Mouse (Mus musculus) heart, postnatal 25 days (tissue): ENCODE measurements at regions not wholly inside any gene's neighbourhood (a gene's known extent, or its start where the extent isn't known, plus 50 kb on each side); places are given as distances from the start of the nearest gene placed in this dataset.

ENCODE experiments used
- DNase-seq: peaks from one replicate; pipeline ENCODE4 v3.0.0; 2022; ENCODE audit warnings: low spot score
- intact Hi-C: fragments of 180-260 bp; cut with DNase I; formaldehyde crosslinking; loops from one replicate; pipeline ENCODE4 v1.15.1; 2025

DNA sequence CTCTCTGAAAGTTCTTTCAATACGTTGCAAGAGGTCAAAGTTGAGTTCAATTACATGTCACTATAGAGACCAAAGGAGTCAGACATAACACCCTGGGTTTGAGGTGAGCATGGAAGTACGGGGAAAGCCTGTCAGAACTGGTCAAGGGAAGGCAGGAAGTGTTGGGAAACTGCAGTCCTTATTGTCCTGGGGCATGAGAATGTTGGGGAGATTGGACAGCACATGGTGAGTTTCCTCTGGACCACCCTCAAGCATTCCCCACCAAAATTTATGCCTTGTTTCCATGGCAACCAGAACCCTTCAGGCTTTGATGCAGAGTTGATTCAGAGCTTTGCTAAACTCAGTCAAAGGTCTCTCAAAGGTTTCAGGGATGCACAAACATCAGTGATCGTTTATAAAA lies 276.5 kb downstream of the Basp1 start:
- intact Hi-C loops, result no loop called here

DNA sequence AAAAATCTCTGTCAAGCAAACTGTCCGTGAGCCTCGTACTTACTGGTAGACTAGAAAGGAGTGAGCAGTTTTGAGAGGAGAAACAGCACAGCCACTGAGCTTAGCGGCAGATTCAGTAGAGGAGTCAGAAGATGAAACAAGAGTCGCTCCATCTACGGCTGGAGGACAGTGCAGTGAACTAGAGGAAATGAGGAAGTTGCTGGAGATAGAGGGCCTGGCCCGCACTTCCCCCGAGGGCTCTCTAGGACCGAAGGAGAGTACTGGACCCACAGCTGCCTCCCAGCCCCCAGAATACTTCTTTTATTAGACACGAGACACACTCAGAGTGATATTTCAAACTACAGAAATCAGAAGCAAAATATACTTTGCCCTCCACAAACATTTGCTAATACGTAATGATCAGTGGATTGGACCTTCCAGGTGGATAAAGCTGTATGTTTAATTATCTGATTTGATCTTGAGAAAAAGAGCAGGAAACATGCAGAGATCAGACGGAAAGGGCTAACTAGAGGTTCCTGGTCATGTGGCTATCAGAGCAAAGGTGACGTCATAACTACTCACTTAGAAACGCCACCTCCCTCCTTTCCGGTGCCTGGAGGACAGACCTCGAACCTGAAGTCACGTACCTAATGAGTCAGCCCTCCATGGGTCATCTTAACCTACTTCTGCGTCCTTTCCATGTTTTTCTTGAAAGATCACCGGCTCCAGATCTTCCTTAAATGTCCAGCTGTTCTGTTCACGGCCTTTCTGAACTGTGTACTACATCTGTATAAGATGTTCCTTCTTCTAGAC lies 277.9 kb downstream of the Basp1 start:
- intact Hi-C loops, result no loop called here

More for the DNA sequence above, 276.5 kb downstream of the Basp1 start:
- DNase-seq, result no peak

DNA sequence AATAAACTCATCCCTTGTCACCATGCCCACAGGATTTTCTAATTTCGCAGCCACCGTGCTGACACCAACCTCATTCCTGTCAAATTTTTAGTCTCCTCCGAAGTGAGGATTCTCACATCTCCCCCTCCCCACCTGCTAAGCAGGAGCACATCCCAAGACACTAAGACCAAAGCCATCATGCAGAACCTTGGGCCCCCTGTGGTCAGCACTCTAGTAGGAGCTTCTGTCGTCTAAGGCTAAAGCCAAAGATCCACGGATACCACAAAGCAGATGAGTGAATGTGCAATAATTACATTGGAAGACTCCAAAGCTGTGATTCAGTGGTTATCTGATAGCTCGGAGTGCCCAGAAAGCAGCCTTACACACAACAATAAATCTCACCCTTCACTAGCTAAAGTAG lies 283.5 kb downstream of the Basp1 start:
- intact Hi-C loops, result no loop called here
- DNase-seq, result no peak

More for the DNA sequence above, 277.9 kb downstream of the Basp1 start:
- no peak for DNase-seq

DNA sequence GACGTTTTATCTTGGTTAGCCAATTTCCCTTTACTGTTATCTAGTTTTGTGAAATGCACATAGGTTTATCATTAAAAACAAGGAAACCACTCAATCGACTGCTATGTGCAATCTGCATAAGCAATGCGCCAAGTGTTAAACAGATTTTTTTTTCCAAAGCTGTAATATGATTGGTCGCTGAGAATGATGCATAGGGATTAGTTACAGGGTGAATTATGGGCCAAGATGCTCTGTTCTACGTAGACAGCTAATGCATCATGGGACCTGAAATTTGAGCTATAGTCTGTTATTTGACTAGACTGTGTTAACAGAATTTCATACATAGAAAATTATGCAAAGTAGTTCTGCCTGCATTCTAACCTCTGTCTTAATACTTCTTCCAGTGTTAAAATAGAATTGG lies 284.0 kb downstream of the Basp1 start:
- intact Hi-C loops, result no loop called here
- DNase-seq, result no peak

DNA sequence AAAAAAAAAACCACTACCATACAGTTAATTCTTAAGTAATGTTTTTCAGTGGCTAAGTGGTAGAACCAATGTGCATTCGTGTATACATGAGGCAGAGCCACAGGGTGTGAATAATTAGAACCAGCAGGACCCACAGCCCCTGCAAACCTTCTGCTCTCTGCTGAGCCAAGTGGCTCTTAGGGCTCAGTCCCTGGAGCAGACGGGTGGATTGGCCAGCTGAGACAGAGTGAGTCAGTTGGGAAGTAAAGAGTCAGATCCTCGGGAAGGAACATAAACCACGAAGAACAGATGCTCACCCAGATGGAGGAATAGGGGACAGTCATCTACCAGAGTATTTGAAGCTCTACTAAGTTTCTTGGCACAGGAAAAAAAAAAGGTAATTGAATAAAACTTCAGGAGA lies 293.1 kb downstream of the Basp1 start:
- no peak for DNase-seq
- intact Hi-C loops, result no loop called here

DNA sequence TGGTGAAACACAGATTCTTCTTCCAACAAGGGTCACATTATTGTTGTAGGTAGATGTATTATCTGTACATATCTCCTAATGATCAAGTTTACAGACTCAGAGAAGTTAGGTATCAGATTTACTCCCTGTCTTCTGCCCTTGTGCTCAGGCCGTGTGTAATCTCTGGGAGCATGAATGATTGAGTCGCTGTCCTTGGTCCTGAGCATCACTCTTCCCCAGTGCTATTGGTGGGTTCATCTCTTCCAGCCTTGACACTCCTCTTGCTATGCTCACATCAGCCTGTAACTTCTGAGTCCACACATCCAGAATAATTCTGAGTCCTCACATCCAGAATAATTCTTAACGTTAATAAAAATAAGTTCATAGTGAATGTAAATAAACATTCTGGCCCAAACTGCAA lies 295.6 kb downstream of the Basp1 start:
- intact Hi-C loops, result no loop called here
- DNase-seq, result no peak

DNA sequence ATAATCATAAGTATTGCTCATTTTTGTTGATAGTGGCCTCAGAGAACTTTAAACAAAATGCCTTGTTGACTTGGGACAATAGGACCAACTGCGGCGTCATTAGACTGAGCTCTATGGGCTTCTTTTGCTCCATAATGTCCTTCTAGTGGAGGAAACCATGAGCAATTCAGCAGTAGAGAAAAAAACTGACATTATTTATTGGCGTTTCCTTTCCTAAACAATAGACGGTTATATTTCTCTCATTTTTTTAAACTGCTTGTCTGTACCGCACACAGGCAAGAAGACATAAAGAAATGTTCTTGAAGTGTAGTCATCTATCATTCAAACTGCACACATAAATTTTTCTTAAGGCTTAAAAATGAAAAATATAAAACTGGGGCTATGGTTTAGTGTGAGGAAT lies 310.8 kb downstream of the Basp1 start:
- DNase-seq, result no peak
- intact Hi-C loops, result no loop called here

DNA sequence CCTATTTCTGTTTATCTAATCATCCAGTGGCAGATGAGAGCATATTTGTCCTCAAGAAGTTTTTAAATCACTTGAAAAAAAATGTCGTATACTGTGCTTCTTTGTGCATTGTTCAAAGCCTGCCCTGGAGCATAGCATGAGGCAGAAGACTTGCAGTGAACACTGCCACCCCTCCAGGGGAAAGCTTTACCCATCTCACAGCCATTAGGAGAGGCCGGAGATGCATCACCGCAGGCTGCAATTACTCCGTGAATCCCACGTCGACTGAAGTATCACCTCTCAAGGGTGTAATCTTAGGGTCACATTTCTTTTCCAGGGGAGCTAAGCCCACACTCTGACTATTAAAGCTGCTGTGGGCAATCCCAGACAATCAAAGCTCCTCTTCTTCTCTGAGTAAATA lies 319.8 kb downstream of the Basp1 start:
- intact Hi-C loops, result no loop called here
- no peak for DNase-seq

DNA sequence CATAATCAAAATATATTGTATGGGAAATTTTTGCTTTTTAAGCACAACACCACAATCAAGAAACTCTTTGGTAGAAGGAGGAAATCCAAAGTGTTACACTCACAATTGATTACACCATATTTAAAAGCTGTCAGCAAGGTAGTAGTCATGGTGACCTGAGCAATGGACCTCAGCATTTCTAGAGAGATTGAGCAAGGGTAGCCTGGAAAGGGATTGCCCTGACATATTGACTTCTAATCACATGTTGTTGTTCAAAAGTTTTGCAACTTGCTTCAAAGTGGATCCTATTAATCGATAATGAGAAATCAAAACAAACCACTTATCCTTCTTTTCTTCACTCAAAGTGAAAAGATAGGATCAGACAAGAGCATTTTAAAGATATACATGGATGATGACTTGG lies 343.9 kb downstream of the Basp1 start:
- no peak for DNase-seq
- intact Hi-C loops, result no loop called here

DNA sequence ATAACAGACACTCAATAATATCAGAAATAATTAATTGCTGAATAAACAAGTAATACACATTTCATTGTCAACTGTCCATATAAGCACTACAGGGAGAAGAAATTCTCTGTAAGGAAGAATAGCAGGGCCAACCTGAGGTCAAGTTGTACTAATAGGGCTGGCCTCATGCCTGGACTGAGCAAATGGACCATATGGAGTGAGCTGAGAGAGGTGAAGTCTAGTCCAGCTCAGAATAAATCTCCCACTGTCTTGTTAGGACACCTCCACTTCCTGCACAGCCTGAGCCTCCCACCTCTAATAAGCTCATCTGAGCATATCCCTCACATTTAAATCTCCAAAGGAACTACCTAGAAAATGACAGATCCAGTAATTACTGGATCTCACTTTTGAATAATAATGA lies 354.2 kb downstream of the Basp1 start:
- no peak for DNase-seq
- intact Hi-C loops, result no loop called here

DNA sequence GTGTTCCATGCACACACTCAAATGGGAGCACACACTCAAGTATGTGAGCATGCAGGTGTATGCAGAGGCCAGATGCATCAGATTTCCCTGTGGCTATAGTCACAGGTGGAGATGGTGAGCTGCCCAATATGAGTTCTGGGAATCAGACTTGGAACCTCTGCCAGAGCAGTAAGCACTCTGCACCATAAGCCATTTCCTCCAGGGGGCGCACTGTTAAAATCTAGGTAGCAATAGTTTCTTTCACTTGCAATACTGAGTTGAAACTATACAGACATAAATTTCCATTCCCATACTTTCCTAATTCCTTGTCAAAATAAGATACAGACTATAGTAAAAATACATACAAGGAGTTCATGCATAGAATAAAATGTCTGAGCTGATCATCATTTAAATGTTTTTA lies 365.7 kb downstream of the Basp1 start:
- intact Hi-C loops, result loop anchor here (5.0 kb wide), 1 partner anchor 364 kb away; the partner anchor contains the start of gene Basp1

DNA sequence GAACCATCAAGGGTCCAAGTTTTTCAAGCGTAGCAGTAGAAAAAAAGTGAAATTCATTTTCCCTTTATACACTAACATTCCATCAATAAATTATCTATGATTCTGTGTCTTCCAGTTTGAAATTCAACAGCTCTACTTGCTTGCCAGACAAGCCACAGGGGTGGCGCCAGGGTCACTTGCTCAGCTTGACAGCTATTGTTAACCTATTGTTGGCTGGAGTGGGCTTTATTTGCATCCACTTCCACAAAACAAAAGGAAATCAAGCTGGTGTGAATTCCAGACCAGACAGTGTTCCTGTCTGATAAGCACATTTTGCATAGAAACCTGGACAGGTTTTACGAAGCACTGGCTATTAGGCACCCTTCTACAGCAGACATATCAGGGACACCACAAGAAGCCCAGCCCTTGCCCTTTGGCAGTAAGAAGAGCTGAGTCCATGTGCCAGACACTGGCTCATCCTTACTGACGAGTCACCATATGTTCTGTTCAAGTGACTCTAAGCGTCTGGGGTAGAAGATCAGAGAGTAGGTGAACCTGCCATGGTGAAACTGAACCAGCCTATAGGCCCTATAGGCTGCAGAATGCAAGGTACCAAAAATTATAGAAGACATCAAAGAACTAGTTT lies 366.9 kb downstream of the Basp1 start:
- DNase-seq, result no peak
- intact Hi-C loops, result loop anchor here (5.0 kb wide), 1 partner anchor 366 kb away; the partner anchor contains the start of gene Basp1

More for the DNA sequence above, 365.7 kb downstream of the Basp1 start:
- no peak for DNase-seq

DNA sequence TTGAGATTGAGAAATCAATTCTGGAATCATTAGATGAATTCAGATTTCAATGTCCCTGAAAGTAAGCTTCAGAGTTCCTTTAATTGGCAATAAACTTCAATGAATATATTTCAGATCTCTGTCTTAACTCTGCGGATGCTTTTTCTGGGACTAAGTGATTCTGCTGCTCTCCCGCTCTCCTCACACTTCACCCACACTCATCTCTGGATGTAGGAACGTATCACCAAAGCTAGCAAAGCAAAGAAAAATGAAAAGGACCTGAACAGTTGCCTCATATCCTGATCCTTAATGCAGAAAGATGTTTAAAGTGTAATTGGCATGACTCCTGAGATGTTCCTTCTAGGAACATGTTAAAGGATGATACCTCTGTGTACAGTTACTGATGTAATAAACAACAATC lies 377.3 kb downstream of the Basp1 start:
- no peak for DNase-seq
- intact Hi-C loops, result no loop called here

DNA sequence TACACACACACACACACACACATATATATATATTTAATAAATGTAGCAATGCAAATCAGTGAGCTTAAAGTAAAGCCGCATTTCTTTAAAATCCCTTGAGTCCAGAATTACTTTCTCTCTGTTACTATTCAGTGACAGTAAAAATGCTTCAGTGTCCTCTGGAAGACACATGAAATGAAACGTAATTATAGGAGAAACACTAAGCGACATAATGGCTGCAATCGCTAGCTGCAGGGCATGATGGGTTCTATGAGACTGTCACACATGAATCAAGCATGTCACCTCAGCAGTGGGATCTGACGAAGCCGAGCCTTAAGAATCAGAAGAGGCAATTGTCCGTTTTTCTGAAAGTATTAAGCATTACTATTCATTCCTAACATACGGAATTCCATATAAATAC lies 385.7 kb downstream of the Basp1 start:
- no peak for DNase-seq
- intact Hi-C loops, result no loop called here

DNA sequence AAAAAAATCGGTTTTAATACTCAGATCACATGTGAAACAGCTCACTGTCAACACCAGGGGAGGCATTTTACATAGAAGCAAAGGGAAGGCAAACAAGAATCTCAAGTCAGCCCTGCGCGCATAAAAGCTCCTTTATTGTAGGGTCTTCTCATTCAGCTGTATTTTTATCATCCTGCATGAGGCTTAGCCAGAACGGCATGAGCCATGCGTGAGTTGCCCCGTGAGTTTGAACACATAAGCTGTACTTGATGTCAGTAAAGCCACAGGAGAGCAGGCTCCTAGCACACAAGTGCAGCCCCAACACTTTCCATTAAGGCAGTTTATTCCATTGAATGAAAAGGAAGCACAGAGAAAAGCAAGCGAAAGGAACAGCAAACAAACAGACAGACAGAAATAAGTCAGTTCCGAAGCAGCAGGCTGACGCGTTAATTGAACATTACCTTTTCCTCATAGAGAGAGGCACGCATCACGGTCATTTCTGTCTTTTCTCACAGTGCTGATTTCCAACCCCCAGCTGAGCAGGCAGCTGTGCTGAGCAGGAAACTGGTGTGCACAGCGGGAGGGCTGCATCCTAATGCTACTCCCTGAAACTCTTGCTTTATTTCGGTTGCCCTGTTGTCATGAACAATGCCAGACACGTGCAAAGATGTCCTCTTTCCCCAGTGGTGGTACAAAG lies 386.6 kb downstream of the Basp1 start:
- DNase-seq, result no peak
- intact Hi-C loops, result no loop called here

DNA sequence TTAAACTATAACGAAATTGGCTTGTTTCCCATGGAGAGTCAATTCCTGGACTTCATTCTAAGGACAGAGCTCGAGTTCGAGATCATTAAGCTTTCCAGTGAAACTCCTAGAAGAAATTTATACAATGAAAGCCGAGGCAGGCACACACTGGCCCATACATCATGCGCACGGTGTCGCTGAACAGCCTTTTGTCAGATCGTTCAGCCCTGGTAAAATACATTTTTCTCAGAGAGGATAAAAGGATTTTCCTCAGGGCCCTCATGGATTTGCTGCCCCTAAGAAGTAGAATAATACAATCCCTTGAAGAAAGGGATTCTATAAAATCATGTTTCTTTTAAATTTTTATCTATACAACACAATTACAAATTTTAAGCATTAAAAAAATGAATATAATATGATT lies 387.2 kb downstream of the Basp1 start:
- intact Hi-C loops, result no loop called here
- DNase-seq, result no peak

DNA sequence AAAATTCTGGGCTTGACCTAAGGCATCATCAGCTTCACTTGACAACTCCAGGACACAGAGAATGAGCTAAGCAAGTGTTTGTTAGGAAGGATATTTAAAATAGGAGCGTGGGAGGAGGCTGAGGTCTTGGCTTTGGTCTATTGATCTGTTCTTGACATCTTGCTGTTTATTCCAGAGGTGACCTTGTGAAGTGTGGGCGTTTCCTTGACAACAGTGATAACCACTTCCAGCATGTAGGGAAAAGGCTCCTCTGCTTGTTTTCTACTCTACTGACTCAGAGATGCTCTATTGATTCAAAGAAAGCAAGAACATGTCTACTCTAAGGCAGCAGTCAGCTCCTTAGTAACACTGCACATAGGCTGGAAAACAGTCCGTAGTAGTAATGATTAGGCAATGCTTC lies 392.6 kb downstream of the Basp1 start:
- intact Hi-C loops, result no loop called here
- no peak for DNase-seq

DNA sequence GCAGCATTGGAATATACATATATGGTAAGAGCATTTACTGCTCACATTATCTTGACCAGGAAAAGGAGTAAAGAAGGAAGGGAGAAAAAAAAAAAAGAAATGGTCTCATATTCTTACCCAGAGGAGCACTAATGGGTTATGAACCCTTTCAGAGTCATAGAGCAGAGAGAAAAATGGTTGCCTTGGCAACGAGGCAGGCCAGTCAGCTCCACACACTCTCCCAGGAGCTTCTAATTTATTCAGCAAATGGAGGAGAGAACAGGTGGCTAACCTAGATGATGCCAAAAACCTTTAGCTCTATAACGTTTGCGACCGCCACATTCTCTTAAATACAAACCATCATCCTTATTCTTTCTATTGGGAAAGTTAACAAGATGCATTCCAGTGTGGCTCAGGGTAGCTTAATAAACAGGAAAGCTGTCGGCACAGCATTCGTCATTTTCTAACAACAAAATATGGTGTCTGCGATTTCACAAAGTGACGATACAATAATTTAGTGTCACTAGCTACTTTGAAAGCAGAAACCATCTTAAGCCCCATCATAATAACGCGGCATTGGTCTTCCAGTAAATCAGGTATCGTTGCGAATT lies 394.1 kb downstream of the Basp1 start:
- intact Hi-C loops, result no loop called here
- no peak for DNase-seq

DNA sequence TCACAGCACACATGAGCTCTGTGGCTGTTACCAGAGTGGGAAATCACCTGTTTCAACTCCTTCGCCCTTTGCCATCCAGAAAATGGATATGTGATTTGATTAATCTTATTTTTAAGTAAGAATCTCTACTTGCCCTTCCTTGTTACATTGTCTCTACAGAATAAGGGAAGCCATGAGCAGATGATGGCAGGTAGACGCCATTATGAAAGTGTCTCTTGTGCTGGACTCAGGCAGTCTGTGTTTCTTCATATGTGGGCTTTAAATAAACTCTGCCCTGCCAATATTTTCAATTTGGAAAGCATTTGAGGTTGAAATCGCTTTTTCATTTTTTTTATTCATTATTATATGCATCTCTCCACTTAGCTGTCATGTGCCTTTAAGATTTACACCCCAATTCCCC lies 394.6 kb downstream of the Basp1 start:
- DNase-seq, result no peak
- intact Hi-C loops, result no loop called here

DNA sequence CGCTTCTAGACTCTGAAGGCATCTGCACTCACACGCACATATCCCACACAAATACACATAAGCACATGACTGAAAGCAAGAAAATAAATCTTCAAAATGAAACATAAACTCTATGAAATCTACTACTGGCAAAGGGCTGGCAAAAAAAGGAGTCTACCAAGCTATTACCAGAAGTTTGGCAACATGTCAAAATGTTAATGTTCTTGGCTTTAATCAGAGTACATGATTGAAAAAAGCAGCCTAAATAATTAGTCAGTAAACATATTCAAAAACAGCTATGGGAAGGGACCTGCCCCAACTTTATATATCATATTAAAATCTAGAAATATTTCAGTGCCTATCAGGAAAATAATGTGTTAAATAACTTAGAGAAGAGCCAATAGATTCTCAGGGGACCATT lies 405.8 kb downstream of the Basp1 start:
- intact Hi-C loops, result no loop called here
- no peak for DNase-seq

DNA sequence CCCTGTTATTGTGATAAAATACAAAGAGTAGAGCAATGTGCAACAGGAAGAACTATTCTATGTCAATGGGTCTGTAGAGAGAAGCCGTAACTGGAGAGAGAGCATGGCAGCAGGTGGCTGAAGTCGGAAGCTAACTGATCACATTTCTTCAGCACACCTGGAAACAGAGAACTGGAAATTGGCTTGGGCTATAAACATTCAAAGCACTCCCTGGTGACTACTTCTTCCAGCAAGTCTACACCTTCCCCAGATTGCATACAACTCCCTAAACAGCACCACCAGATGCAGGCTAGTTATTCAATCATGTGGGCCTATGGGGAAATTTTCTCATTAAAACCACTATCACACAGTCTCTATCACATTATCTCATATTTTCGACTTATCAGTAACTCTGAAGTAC lies 413.4 kb downstream of the Basp1 start:
- DNase-seq, result no peak
- intact Hi-C loops, result no loop called here
